Mouse (Mus musculus): Measurements from ENCODE around the gene Thada. TPM values are rescaled to one million over a fixed set of nuclear protein-coding genes. Genes with fewer than 3 reads are reported as not detected.

The Thada gene
- total RNA-seq, 2 experiments from 2014 or later, result 13.0 to 14.4 TPM

- no peak for DNase-seq (ENCODE audit: low spot score in 2 of 2)
Observed at GRCm38 (mm10) chr17:84372411-84373045, 93.5 kb downstream of the Thada start.

GRCm38 (mm10) chr17:84370385-84370784, 95.6 kb downstream of the Thada start:
- no peak for DNase-seq (ENCODE audit: low spot score in 2 of 2)

- no peak for DNase-seq (ENCODE audit: low spot score in 2 of 2)
Observed at GRCm38 (mm10) chr17:84369769-84370168, 96.2 kb downstream of the Thada start.

- DNase-seq (ENCODE audit: low spot score in 2 of 2), result no peak
Observed at GRCm38 (mm10) chr17:84368213-84369014, 97.6 kb downstream of the Thada start.

GRCm38 (mm10) chr17:84367663-84368062, 98.3 kb downstream of the Thada start:
- no peak for DNase-seq (ENCODE audit: low spot score in 2 of 2)

- no peak for DNase-seq (ENCODE audit: low spot score in 2 of 2)
Observed at GRCm38 (mm10) chr17:84365791-84366301, 100.2 kb downstream of the Thada start.

- no peak for DNase-seq (ENCODE audit: low spot score in 2 of 2)
Observed at GRCm38 (mm10) chr17:84365006-84365716, 100.8 kb downstream of the Thada start.

- no peak for DNase-seq (ENCODE audit: low spot score in 2 of 2)
Observed at GRCm38 (mm10) chr17:84363444-84363843, 102.6 kb downstream of the Thada start.

- DNase-seq (ENCODE audit: low spot score in 2 of 2), result peak in 1 of 2 experiments; percentile 26
Observed at GRCm38 (mm10) chr17:84362581-84363286, 103.3 kb downstream of the Thada start.

- no peak for DNase-seq (ENCODE audit: low spot score in 2 of 2)
Observed at GRCm38 (mm10) chr17:84361006-84361405, 105.0 kb downstream of the Thada start.

- no peak for DNase-seq (ENCODE audit: low spot score in 2 of 2)
Observed at GRCm38 (mm10) chr17:84359810-84360209, 106.2 kb downstream of the Thada start.

- DNase-seq (ENCODE audit: low spot score in 2 of 2), result no peak
Observed at GRCm38 (mm10) chr17:84358951-84359644, 106.9 kb downstream of the Thada start.

GRCm38 (mm10) chr17:84357776-84358175, 108.2 kb downstream of the Thada start:
- DNase-seq (ENCODE audit: low spot score in 2 of 2), result no peak

- DNase-seq (ENCODE audit: low spot score in 2 of 2), result no peak
Observed at GRCm38 (mm10) chr17:84356056-84356887, 109.7 kb downstream of the Thada start.

GRCm38 (mm10) chr17:84355006-84355405, 111.0 kb downstream of the Thada start:
- DNase-seq (ENCODE audit: low spot score in 2 of 2), result no peak

GRCm38 (mm10) chr17:84353902-84354311, 112.1 kb downstream of the Thada start:
- DNase-seq (ENCODE audit: low spot score in 2 of 2), result no peak

GRCm38 (mm10) chr17:84353224-84353901, 112.6 kb downstream of the Thada start:
- DNase-seq (ENCODE audit: low spot score in 2 of 2), result no peak

- no peak for DNase-seq (ENCODE audit: low spot score in 2 of 2)
Observed at GRCm38 (mm10) chr17:84352790-84353154, 113.2 kb downstream of the Thada start.

Data from layer of hippocampus, postnatal 14 days (tissue).